10 mouse cellular contexts compared by ENCODE assay signal in the genomic region with DNA sequence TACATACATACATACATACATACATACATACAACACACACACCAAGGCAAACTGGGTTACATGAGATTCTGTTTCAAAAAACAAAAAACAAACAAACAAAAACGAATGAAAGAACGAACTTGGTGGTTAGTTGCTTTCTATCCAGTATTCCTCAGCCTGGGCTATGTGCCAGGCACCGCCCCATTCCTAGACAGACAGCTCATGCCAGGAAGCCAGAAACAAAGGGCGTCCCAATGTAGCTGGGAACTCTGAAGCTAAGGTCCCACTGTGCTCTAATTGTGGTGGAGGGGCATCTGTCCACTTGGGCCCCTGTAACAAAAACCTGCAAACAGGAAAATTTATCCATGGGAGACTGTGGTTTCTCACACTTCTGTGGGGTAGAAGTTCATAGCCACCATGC. TPM values are rescaled to one million over a fixed set of nuclear protein-coding genes. Genes with fewer than 3 reads are reported as not detected.
DNase-seq lines count a peak whose midpoint lies in the region; ATAC-seq and TF ChIP-seq lines count a peak whose summit lies in the region.
"Had no signal": no experiment of that assay in that cellular context is flagged by ENCODE, and none has a peak within 500 bp of the region (broad histone marks: within the 10 kb centered on the region; RNA-seq: fewer than 3 reads in every experiment).

No protein-coding gene starts in this region.

- TF ChIP-seq EP300 in heart, postnatal 0 days (IDR thresholded peaks at IDR 0.05; ENCODE audit: low read depth): no peak

- no peak overlapping the region for H3K4me3 ChIP-seq in midbrain, embryonic 13.5 days (replicated peaks)
- no peak overlapping the region for H3K4me3 ChIP-seq in midbrain, embryonic 16.5 days (ENCODE audit: low read depth, low read length)
- H3K4me3 ChIP-seq in heart, postnatal 0 days (ENCODE audit: low read depth, low read length): no peak overlapping the region
- H3K4me3 ChIP-seq in intestine, embryonic 16.5 days (ENCODE audit: low read length): no peak overlapping the region
- H3K4me3 ChIP-seq: liver, embryonic 13.5 days had no signal

- H3K9ac ChIP-seq in midbrain, embryonic 13.5 days (replicated peaks): no peak overlapping the region
- H3K9ac ChIP-seq in midbrain, embryonic 16.5 days (ENCODE audit: low read depth, low read length): no peak overlapping the region
- no peak overlapping the region for H3K9ac ChIP-seq in heart, postnatal 0 days (replicated peaks; ENCODE audit: low read depth, low read length)
- no peak overlapping the region; the same call in 1 of the 2 replicates for H3K9ac ChIP-seq in intestine, embryonic 16.5 days (ENCODE audit: low read depth, low read length)
- H3K9ac ChIP-seq: liver, embryonic 13.5 days had no signal

- H3K9me3 ChIP-seq in midbrain, embryonic 13.5 days: no peaks in the 10 kb centered on the region
- H3K9me3 ChIP-seq in midbrain, embryonic 16.5 days (replicated peaks; ENCODE audit: control insufficient read depth, low read length, poor library complexity, severe bottlenecking): no peaks in the 10 kb centered on the region
- H3K9me3 ChIP-seq in heart, postnatal 0 days (replicated peaks; ENCODE audit: control insufficient read depth, low read length): no peaks in the 10 kb centered on the region
- H3K9me3 ChIP-seq in intestine, embryonic 16.5 days (ENCODE audit: control insufficient read depth, low read length): no peaks in the 10 kb centered on the region
- H3K9me3 ChIP-seq: liver, embryonic 13.5 days had no signal

- no peak overlapping the region for H3K4me2 ChIP-seq in midbrain, embryonic 13.5 days (replicated peaks)
- H3K4me2 ChIP-seq in midbrain, embryonic 16.5 days (ENCODE audit: low read length): no peak overlapping the region
- no peak overlapping the region for H3K4me2 ChIP-seq in heart, postnatal 0 days (ENCODE audit: low read depth, low read length)
- H3K4me2 ChIP-seq in intestine, embryonic 16.5 days (ENCODE audit: low read depth, low read length): no peak overlapping the region
- H3K4me2 ChIP-seq: liver, embryonic 13.5 days had no signal

- H3K27me3 ChIP-seq in midbrain, embryonic 13.5 days: no peaks in the 10 kb centered on the region
- no peaks in the 10 kb centered on the region for H3K27me3 ChIP-seq in midbrain, embryonic 16.5 days (ENCODE audit: control insufficient read depth, insufficient read depth, low read depth, low read length)
- no peaks in the 10 kb centered on the region for H3K27me3 ChIP-seq in heart, postnatal 0 days (ENCODE audit: control insufficient read depth, insufficient read depth, low read length)
- no peaks in the 10 kb centered on the region for H3K27me3 ChIP-seq in intestine, embryonic 16.5 days (replicated peaks; ENCODE audit: control insufficient read depth, insufficient read depth, low read length)
- H3K27me3 ChIP-seq: liver, embryonic 13.5 days had no signal

- no peak for ATAC-seq in midbrain, embryonic 13.5 days
- ATAC-seq in midbrain, embryonic 16.5 days: no peak
- ATAC-seq in heart, postnatal 0 days (ENCODE audit: insufficient read depth, low read depth): no peak
- no peak for ATAC-seq in intestine, embryonic 16.5 days
- ATAC-seq in megakaryocyte, adult 5-6 weeks (ENCODE audit: poor library complexity, severe bottlenecking): no peak

- 0 out of 2 replicates have a peak overlapping the region, but pooled peaks have one; percentile 35 for H3K27ac ChIP-seq in midbrain, embryonic 13.5 days
- H3K27ac ChIP-seq in midbrain, embryonic 16.5 days (ENCODE audit: low read length): no peak overlapping the region
- H3K27ac ChIP-seq in heart, postnatal 0 days (ENCODE audit: low read depth): no peak overlapping the region
- no peak overlapping the region for H3K27ac ChIP-seq in intestine, embryonic 16.5 days (ENCODE audit: low read length)
- H3K27ac ChIP-seq: liver, embryonic 13.5 days had no signal

- H3K4me1 ChIP-seq in midbrain, embryonic 13.5 days (replicated peaks): peaks cover 13% of the 10 kb centered on the region
- H3K4me1 ChIP-seq in midbrain, embryonic 16.5 days (ENCODE audit: control insufficient read depth, insufficient read depth, low read length): peaks cover 6% of the 10 kb centered on the region; the same call in 1 of the 2 replicates
- H3K4me1 ChIP-seq in heart, postnatal 0 days (ENCODE audit: control insufficient read depth, insufficient read depth): peaks cover 6% of the 10 kb centered on the region
- no peaks in the 10 kb centered on the region for H3K4me1 ChIP-seq in intestine, embryonic 16.5 days (ENCODE audit: control insufficient read depth, insufficient read depth, low read length)
- H3K4me1 ChIP-seq: liver, embryonic 13.5 days had no signal

- 60% methylated on average over 4 of the region's 4 CpGs for WGBS in midbrain, embryonic 13.5 days
- WGBS in midbrain, embryonic 16.5 days: 50% methylated on average over 4 of the region's 4 CpGs
- 15% methylated on average over 4 of the region's 4 CpGs for WGBS in heart, postnatal 0 days
- 47% methylated on average over 4 of the region's 4 CpGs for WGBS in intestine, embryonic 16.5 days

- no peaks in the 10 kb centered on the region for H3K36me3 ChIP-seq in midbrain, embryonic 13.5 days
- no peaks in the 10 kb centered on the region for H3K36me3 ChIP-seq in midbrain, embryonic 16.5 days (ENCODE audit: control insufficient read depth, insufficient read depth, low read length)
- H3K36me3 ChIP-seq in heart, postnatal 0 days (replicated peaks; ENCODE audit: control insufficient read depth, insufficient read depth, low read length): no peaks in the 10 kb centered on the region
- H3K36me3 ChIP-seq in intestine, embryonic 16.5 days (ENCODE audit: control insufficient read depth, insufficient read depth, low read length): no peaks in the 10 kb centered on the region
- H3K36me3 ChIP-seq: liver, embryonic 13.5 days had no signal

- peak; percentile 28 to 52 for DNase-seq in cerebellum, postnatal 14 days
- DNase-seq in cerebellum, adult 8-10 months: no peak
- DNase-seq in heart, postnatal 0 days (ENCODE audit: low spot score): peak; percentile 71
- peak; percentile 89 for DNase-seq in lung, postnatal 10 days
- DNase-seq: liver, embryonic 13.5 days had no signal

- no peak for TF ChIP-seq CTCF in heart, postnatal 0 days (IDR thresholded peaks at IDR 0.05; ENCODE audit: low read depth)

RNA-seq across cellular contexts. Expression of a gene that starts 36.1 kb away (rescaled TPM):
- 78.6 and 81.9 TPM in 2 replicates for polyA plus RNA-seq in midbrain, embryonic 13.5 days (2015; fragmentation: Nextera tagmentation; extraction: Ambion mirVana)
- polyA plus RNA-seq in midbrain, embryonic 16.5 days (2015; fragmentation: Nextera tagmentation; extraction: Ambion mirVana): 71.8 and 72.5 TPM in 2 replicates
- 20.1 and 43.2 TPM in 2 replicates for total RNA-seq in heart, postnatal 0 days (2014; rRNA removed; ENCODE audit: low replicate concordance)
- 33.9 and 34.3 TPM in 2 replicates for polyA plus RNA-seq in heart, postnatal 0 days (2015; fragmentation: Nextera tagmentation; extraction: Ambion mirVana)
- 67.6 and 80.3 TPM in 2 replicates for polyA plus RNA-seq in intestine, embryonic 16.5 days (2015; fragmentation: Nextera tagmentation; extraction: Ambion mirVana)
- total RNA-seq in megakaryocyte, adult 5-6 weeks (2015): 17.6 and 18.3 TPM in 2 replicates
- total RNA-seq in megakaryocyte, adult 5-6 weeks (2017): 15.2 and 15.6 TPM in 2 replicates

RNA-seq across cellular contexts. Expression of a gene that starts 36.6 kb away (rescaled TPM):
- polyA plus RNA-seq in midbrain, embryonic 13.5 days (2015; fragmentation: Nextera tagmentation; extraction: Ambion mirVana): not detected in 2 replicates
- not detected in 2 replicates for polyA plus RNA-seq in midbrain, embryonic 16.5 days (2015; fragmentation: Nextera tagmentation; extraction: Ambion mirVana)
- total RNA-seq in heart, postnatal 0 days (2014; rRNA removed; ENCODE audit: low replicate concordance): not detected in 2 replicates
- polyA plus RNA-seq in heart, postnatal 0 days (2015; fragmentation: Nextera tagmentation; extraction: Ambion mirVana): not detected in 2 replicates
- not detected in 2 replicates for polyA plus RNA-seq in intestine, embryonic 16.5 days (2015; fragmentation: Nextera tagmentation; extraction: Ambion mirVana)
- total RNA-seq in megakaryocyte, adult 5-6 weeks (2015): not detected in 2 replicates
- total RNA-seq in megakaryocyte, adult 5-6 weeks (2017): 0.18 TPM in 1 of 2 replicates, not detected in the other
- total RNA-seq: gastrocnemius, postnatal 36 days had no signal
- polyA plus RNA-seq: liver, embryonic 13.5 days had no signal

RNA-seq across cellular contexts. Expression of a gene that starts 43.0 kb away (rescaled TPM):
- polyA plus RNA-seq in midbrain, embryonic 13.5 days (2015; fragmentation: Nextera tagmentation; extraction: Ambion mirVana): 0.19 and 0.35 TPM in 2 replicates
- polyA plus RNA-seq in midbrain, embryonic 16.5 days (2015; fragmentation: Nextera tagmentation; extraction: Ambion mirVana): 0.09 and 0.26 TPM in 2 replicates
- 0.31 and 9.3 TPM in 2 replicates for total RNA-seq in heart, postnatal 0 days (2014; rRNA removed; ENCODE audit: low replicate concordance)
- polyA plus RNA-seq in heart, postnatal 0 days (2015; fragmentation: Nextera tagmentation; extraction: Ambion mirVana): 0.10 and 0.29 TPM in 2 replicates
- 120 and 151 TPM in 2 replicates for polyA plus RNA-seq in intestine, embryonic 16.5 days (2015; fragmentation: Nextera tagmentation; extraction: Ambion mirVana)
- total RNA-seq in megakaryocyte, adult 5-6 weeks (2015): not detected in 2 replicates
- total RNA-seq in megakaryocyte, adult 5-6 weeks (2017): not detected in 2 replicates

RNA-seq across cellular contexts. Expression of a gene that starts 45.0 kb away (rescaled TPM):
- polyA plus RNA-seq in midbrain, embryonic 13.5 days (2015; fragmentation: Nextera tagmentation; extraction: Ambion mirVana): 0.80 and 1.1 TPM in 2 replicates
- polyA plus RNA-seq in midbrain, embryonic 16.5 days (2015; fragmentation: Nextera tagmentation; extraction: Ambion mirVana): 2.5 TPM in 2 replicates
- 1.3 and 1.9 TPM in 2 replicates for total RNA-seq in heart, postnatal 0 days (2014; rRNA removed; ENCODE audit: low replicate concordance)
- polyA plus RNA-seq in heart, postnatal 0 days (2015; fragmentation: Nextera tagmentation; extraction: Ambion mirVana): 0.07 and 0.10 TPM in 2 replicates
- polyA plus RNA-seq in intestine, embryonic 16.5 days (2015; fragmentation: Nextera tagmentation; extraction: Ambion mirVana): 0.16 and 0.17 TPM in 2 replicates
- not detected in 2 replicates for total RNA-seq in megakaryocyte, adult 5-6 weeks (2015)
- total RNA-seq in megakaryocyte, adult 5-6 weeks (2017): not detected in 2 replicates
- total RNA-seq: gastrocnemius, postnatal 36 days had no signal

Comparison
In these comparisons a context has a peak if more than half of its experiments do, and no peak if none do; other contexts are left out.
1. RNA of a gene that starts 43.0 kb away (polyA plus RNA-seq): 120 to 151 TPM in intestine, embryonic 16.5 days; 0.19 to 0.35 TPM in midbrain, embryonic 13.5 days, 0.10 to 0.29 TPM in heart, postnatal 0 days and 0.09 to 0.26 TPM in midbrain, embryonic 16.5 days; every median in the first group is over 10 times any median in the second.